Comparison of ENCODE assay signal across 9 mouse cellular contexts in the genomic region with DNA sequence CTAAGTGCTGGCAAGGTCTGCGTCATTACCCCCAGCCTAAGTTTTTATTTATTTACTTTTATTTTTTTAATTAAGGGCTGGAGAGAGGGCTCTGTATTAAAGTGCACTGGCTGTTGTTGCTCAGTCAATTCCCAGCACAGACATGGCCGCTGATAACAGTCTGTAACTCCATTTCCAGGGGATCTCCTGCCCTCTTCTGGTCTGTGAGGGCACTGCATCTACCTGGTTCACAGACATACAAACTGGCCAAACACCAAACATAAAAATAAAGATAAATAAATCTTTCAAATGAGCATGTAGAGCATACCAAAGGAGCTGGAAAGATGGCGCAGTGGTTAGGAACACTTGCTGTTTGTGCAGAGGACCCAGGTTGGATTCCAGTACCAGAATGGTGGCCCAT. TPM values are rescaled to one million over a fixed set of nuclear protein-coding genes. Genes with fewer than 3 reads are reported as not detected.
DNase-seq lines count a peak whose midpoint lies in the region; ATAC-seq and TF ChIP-seq lines count a peak whose summit lies in the region.
"Had no signal": no experiment of that assay in that cellular context is flagged by ENCODE, and none has a peak within 500 bp of the region (broad histone marks: within the 10 kb centered on the region; RNA-seq: fewer than 3 reads in every experiment).

No protein-coding gene starts in this region.

- no peaks in the 10 kb centered on the region for H3K9me3 ChIP-seq in midbrain, embryonic 16.5 days (replicated peaks; ENCODE audit: control insufficient read depth, low read length, poor library complexity, severe bottlenecking)
- H3K9me3 ChIP-seq: heart, embryonic 15.5 days had no signal

- no peaks in the 10 kb centered on the region for H3K27me3 ChIP-seq in midbrain, embryonic 16.5 days (ENCODE audit: control insufficient read depth, insufficient read depth, low read depth, low read length)
- H3K27me3 ChIP-seq: heart, embryonic 15.5 days had no signal

- no peaks in the 10 kb centered on the region for H3K4me1 ChIP-seq in lung, adult 2 months (ENCODE audit: control insufficient read depth, insufficient read depth, low read length)
- no peaks in the 10 kb centered on the region for H3K4me1 ChIP-seq in midbrain, embryonic 16.5 days (ENCODE audit: control insufficient read depth, insufficient read depth, low read length)

- no peak overlapping the region for H3K4me2 ChIP-seq in midbrain, embryonic 16.5 days (ENCODE audit: low read length)
- H3K4me2 ChIP-seq: heart, embryonic 15.5 days had no signal

- no peak overlapping the region for H3K9ac ChIP-seq in midbrain, embryonic 16.5 days (ENCODE audit: low read depth, low read length)
- H3K9ac ChIP-seq: heart, embryonic 15.5 days had no signal

- no peak overlapping the region for H3K4me3 ChIP-seq in lung, adult 2 months (replicated peaks; ENCODE audit: extremely low read depth, low read depth, low read length)
- H3K4me3 ChIP-seq in midbrain, embryonic 16.5 days (ENCODE audit: low read depth, low read length), result no peak overlapping the region
- H3K4me3 ChIP-seq: heart, embryonic 15.5 days had no signal

- no peak overlapping the region for H3K27ac ChIP-seq in midbrain, embryonic 16.5 days (ENCODE audit: low read length)
- H3K27ac ChIP-seq: heart, embryonic 15.5 days had no signal

- peaks cover 27% of the 10 kb centered on the region for H3K36me3 ChIP-seq in midbrain, embryonic 16.5 days (ENCODE audit: control insufficient read depth, insufficient read depth, low read length)

- WGBS in lung, adult 2 months, result 91% methylated on average over 3 of the region's 3 CpGs
- 88% methylated on average over 3 of the region's 3 CpGs for WGBS in midbrain, embryonic 16.5 days

- peak; percentile 39 to 70 for DNase-seq in cerebellum, postnatal 14 days
- no peak for DNase-seq in cerebellum, adult 8-10 months
- DNase-seq in lung, adult 2 months, result no peak
- no peak for DNase-seq in lung, adult 18-20 months
- peak; percentile 40 for DNase-seq in c-Kit-positive CD71-positive TER-119-positive erythroid progenitor cells, embryonic 14.5 days (ENCODE audit: low spot score)
- DNase-seq in spleen, postnatal 10 days (ENCODE audit: low spot score in 2 of 2), result peak; percentile 22 to 67
- DNase-seq in right cerebral cortex, postnatal 25 days, result no peak

- TF ChIP-seq POLR2A in lung, adult 2 months (IDR thresholded peaks at IDR 0.05; ENCODE audit: borderline replicate concordance, extremely low read depth, low read depth, low read length), result no peak

- no peak for ATAC-seq in midbrain, embryonic 16.5 days

- TF ChIP-seq CTCF in lung, adult 2 months (IDR thresholded peaks at IDR 0.05; ENCODE audit: insufficient read depth, low read length), result peak; percentile 36; the same call in 1 of the 2 replicates

RNA-seq across cellular contexts. Expression of gene Upk1a, which starts 6.6 kb away (rescaled TPM):
- 8.5 and 8.6 TPM in 2 replicates for polyA plus RNA-seq in lung, adult 2 months (2012; rRNA removed)
- 0.29 and 0.46 TPM in 2 replicates for polyA plus RNA-seq in midbrain, embryonic 16.5 days (2015; fragmentation: Nextera tagmentation; extraction: Ambion mirVana)

RNA-seq across cellular contexts. Expression of gene Cox6b1, which starts 6.7 kb away (rescaled TPM):
- polyA plus RNA-seq in lung, adult 2 months (2012; rRNA removed), result 183 and 273 TPM in 2 replicates
- polyA plus RNA-seq in midbrain, embryonic 16.5 days (2015; fragmentation: Nextera tagmentation; extraction: Ambion mirVana), result 1,035 and 1,037 TPM in 2 replicates

RNA-seq across cellular contexts. Expression of gene Etv2, which starts 16.4 kb away (rescaled TPM):
- not detected in 2 replicates for polyA plus RNA-seq in lung, adult 2 months (2012; rRNA removed)
- polyA plus RNA-seq in midbrain, embryonic 16.5 days (2015; fragmentation: Nextera tagmentation; extraction: Ambion mirVana), result not detected in 2 replicates
- polyA plus RNA-seq: heart, embryonic 15.5 days had no signal

RNA-seq across cellular contexts. Expression of gene Zbtb32, which starts 20.5 kb away (rescaled TPM):
- 5.1 and 5.7 TPM in 2 replicates for polyA plus RNA-seq in lung, adult 2 months (2012; rRNA removed)
- polyA plus RNA-seq in midbrain, embryonic 16.5 days (2015; fragmentation: Nextera tagmentation; extraction: Ambion mirVana), result 0.20 and 0.22 TPM in 2 replicates

RNA-seq across cellular contexts. Expression of gene Kmt2b, which starts 30.7 kb away (rescaled TPM):
- polyA plus RNA-seq in lung, adult 2 months (2012; rRNA removed), result 49.9 and 58.6 TPM in 2 replicates
- 9.1 and 11.0 TPM in 2 replicates for polyA plus RNA-seq in midbrain, embryonic 16.5 days (2015; fragmentation: Nextera tagmentation; extraction: Ambion mirVana)

Comparison
In these comparisons a context has a peak if more than half of its experiments do, and no peak if none do; other contexts are left out.
1. DNase-seq: peak in cerebellum, postnatal 14 days (2 of 2), c-Kit-positive CD71-positive TER-119-positive erythroid progenitor cells, embryonic 14.5 days (single experiment) and spleen, postnatal 10 days (2 of 2); none in cerebellum, adult 8-10 months (single experiment), lung, adult 2 months (single experiment), lung, adult 18-20 months (0 of 2) and right cerebral cortex, postnatal 25 days (single experiment).